ENCODE assay signal across 38 mouse cellular contexts in the genomic region with DNA sequence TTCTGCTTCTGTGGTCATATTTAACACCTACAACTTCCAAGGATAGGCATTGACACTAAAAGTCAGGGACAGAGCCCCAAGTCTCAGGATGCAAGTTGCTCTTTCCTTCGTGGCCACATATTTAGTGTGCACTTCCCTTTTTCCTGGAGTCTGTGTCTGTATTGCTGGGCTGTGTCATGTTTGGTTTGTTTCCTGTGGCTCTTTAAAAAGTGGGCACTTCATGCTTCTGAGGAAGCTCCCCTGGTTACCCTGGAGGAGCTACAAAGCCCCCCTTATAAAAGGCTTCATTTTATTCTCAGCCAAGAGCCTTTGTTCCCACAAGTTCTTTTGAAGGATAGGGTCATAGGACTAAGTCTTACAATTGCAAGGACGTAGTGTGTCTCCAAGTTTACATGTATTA. TPM values are rescaled to one million over a fixed set of nuclear protein-coding genes. Genes with fewer than 3 reads are reported as not detected.
"Had no signal": no experiment of that assay in that cellular context is flagged by ENCODE, and none has a peak within 500 bp of the region (broad histone marks: within the 10 kb centered on the region; RNA-seq: fewer than 3 reads in every experiment).

No protein-coding gene starts in this region.

- H3K9me3 ChIP-seq: heart, embryonic 13.5 days; heart, embryonic 15.5 days; hindbrain, embryonic 10.5 days; hindbrain, embryonic 13.5 days; intestine, embryonic 15.5 days; limb, embryonic 10.5 days; limb, embryonic 12.5 days; liver, embryonic 13.5 days; liver, embryonic 15.5 days had no signal

- ATAC-seq: inflammation-experienced regulatory T-cells, adult 6 months; intestine, embryonic 15.5 days; intestine, postnatal 0 days had no signal

- H3K4me2 ChIP-seq: heart, embryonic 11.5 days; heart, embryonic 13.5 days; heart, embryonic 15.5 days; hindbrain, embryonic 13.5 days; intestine, embryonic 15.5 days; limb, embryonic 12.5 days; liver, embryonic 11.5 days; liver, embryonic 13.5 days; liver, embryonic 15.5 days had no signal

- H3K9ac ChIP-seq: heart, embryonic 13.5 days; heart, embryonic 15.5 days; hindbrain, embryonic 13.5 days; intestine, embryonic 15.5 days; limb, embryonic 12.5 days; liver, embryonic 13.5 days; liver, embryonic 15.5 days had no signal

- H3K27me3 ChIP-seq: heart, embryonic 13.5 days; heart, embryonic 15.5 days; hindbrain, embryonic 13.5 days; intestine, embryonic 15.5 days; limb, embryonic 12.5 days; liver, embryonic 13.5 days; liver, embryonic 15.5 days had no signal

- H3K36me3 ChIP-seq: heart, embryonic 13.5 days; heart, embryonic 15.5 days; hindbrain, embryonic 10.5 days; hindbrain, embryonic 13.5 days; intestine, embryonic 15.5 days; limb, embryonic 10.5 days; limb, embryonic 12.5 days; liver, embryonic 13.5 days; liver, embryonic 15.5 days had no signal

- H3K4me1 ChIP-seq: heart, embryonic 13.5 days; heart, embryonic 15.5 days; hindbrain, embryonic 10.5 days; intestine, embryonic 15.5 days; limb, embryonic 10.5 days; limb, embryonic 12.5 days; liver, embryonic 13.5 days; liver, embryonic 15.5 days had no signal

- H3K4me3 ChIP-seq: heart, adult 2 months; heart, embryonic 13.5 days; heart, embryonic 15.5 days; hindbrain, embryonic 10.5 days; hindbrain, embryonic 13.5 days; intestine, embryonic 15.5 days; layer of hippocampus, adult 2 months; left cerebral cortex, adult 2 months; limb, embryonic 10.5 days; limb, embryonic 12.5 days; liver, embryonic 13.5 days; liver, embryonic 15.5 days had no signal

- DNase-seq: gastrocnemius, postnatal 14 days; gastrocnemius, postnatal 36 days; heart, adult 11 months; heart, adult 2 months; heart, postnatal 14 days; heart, postnatal 4 days; kidney, adult 18-20 months; kidney, adult 8-10 months; kidney, postnatal 10 days; kidney, postnatal 25 days; kidney, postnatal 4 days; liver; liver, embryonic 13.5 days had no signal

- H3K27ac ChIP-seq: heart, adult 2 months; heart, embryonic 13.5 days; heart, embryonic 15.5 days; hindbrain, embryonic 10.5 days; hindbrain, embryonic 13.5 days; intestine, embryonic 15.5 days; layer of hippocampus, adult 2 months; left cerebral cortex, adult 2 months; limb, embryonic 10.5 days; limb, embryonic 12.5 days; liver, embryonic 13.5 days; liver, embryonic 15.5 days had no signal

RNA-seq across cellular contexts. Expression of a gene that starts 45.9 kb away (rescaled TPM):
- total RNA-seq: gastrocnemius, adult 18-20 months; gastrocnemius, adult 8-10 months; gastrocnemius, postnatal 36 days; heart, adult 2 months; heart, postnatal 14 days; heart, postnatal 4 days; layer of hippocampus, adult 2 months; layer of hippocampus, postnatal 10 days; layer of hippocampus, postnatal 25 days; left cerebral cortex, adult 2 months; left cerebral cortex, postnatal 14 days; left cerebral cortex, postnatal 36 days had no signal
- polyA plus RNA-seq: heart, adult 2 months; heart, embryonic 11.5 days; heart, embryonic 13.5 days; heart, embryonic 15.5 days; heart, postnatal 0 days; hindbrain, embryonic 10.5 days; hindbrain, embryonic 13.5 days; inflammation-experienced regulatory T-cells, adult 6 months; intestine, embryonic 15.5 days; intestine, postnatal 0 days; kidney, embryonic 14.5 days; kidney, embryonic 16.5 days; limb, embryonic 10.5 days; limb, embryonic 12.5 days; liver, embryonic 11.5 days; liver, embryonic 13.5 days; liver, embryonic 15.5 days had no signal

RNA-seq across cellular contexts. Expression of a gene that starts 51.8 kb away (rescaled TPM):
- total RNA-seq: gastrocnemius, adult 18-20 months; gastrocnemius, adult 8-10 months; gastrocnemius, postnatal 14 days; gastrocnemius, postnatal 36 days; heart, adult 2 months; heart, postnatal 4 days; layer of hippocampus, adult 2 months; layer of hippocampus, postnatal 10 days; layer of hippocampus, postnatal 25 days; left cerebral cortex, adult 2 months; left cerebral cortex, postnatal 36 days had no signal
- polyA plus RNA-seq: gonadal fat pad, adult 2 months; heart, adult 2 months; heart, embryonic 11.5 days; heart, embryonic 13.5 days; heart, embryonic 15.5 days; heart, postnatal 0 days; hindbrain, embryonic 10.5 days; hindbrain, embryonic 13.5 days; inflammation-experienced regulatory T-cells, adult 6 months; intestine, embryonic 15.5 days; kidney, embryonic 14.5 days; kidney, embryonic 16.5 days; limb, embryonic 10.5 days; limb, embryonic 12.5 days; limb, embryonic 14.5 days; liver, embryonic 11.5 days; liver, embryonic 13.5 days; liver, embryonic 15.5 days had no signal
